ENCODE assay signal across 35 mouse cellular contexts in genomic region chr19:21183028-21183427, GRCm38 (mm10).
"Had no signal": no experiment of that assay in that cellular context is flagged by ENCODE, and none has a peak within 500 bp of the region (broad histone marks: within the 10 kb centered on the region; RNA-seq: fewer than 3 reads in every experiment).

No protein-coding gene starts in this region.

- H3K9ac ChIP-seq: heart, embryonic 12.5 days; heart, embryonic 13.5 days; heart, embryonic 15.5 days; hindbrain, embryonic 12.5 days; hindbrain, embryonic 13.5 days; hindbrain, embryonic 14.5 days; hindbrain, embryonic 15.5 days; kidney, embryonic 15.5 days had no signal

- H3K27me3 ChIP-seq: heart, embryonic 12.5 days; heart, embryonic 13.5 days; heart, embryonic 15.5 days; hindbrain, embryonic 12.5 days; hindbrain, embryonic 13.5 days; hindbrain, embryonic 15.5 days; kidney, embryonic 15.5 days had no signal

- ATAC-seq: hindbrain, embryonic 16.5 days; hindbrain, postnatal 0 days; inflammation-experienced regulatory T-cells, adult 6 months; intestine, embryonic 16.5 days; intestine, postnatal 0 days had no signal

- H3K4me1 ChIP-seq: heart, embryonic 10.5 days; heart, embryonic 12.5 days; heart, embryonic 13.5 days; heart, embryonic 15.5 days; hindbrain, embryonic 12.5 days; hindbrain, embryonic 13.5 days; hindbrain, embryonic 15.5 days; kidney, embryonic 15.5 days had no signal

- H3K36me3 ChIP-seq: heart, embryonic 10.5 days; heart, embryonic 12.5 days; heart, embryonic 13.5 days; heart, embryonic 15.5 days; hindbrain, embryonic 10.5 days; hindbrain, embryonic 12.5 days; hindbrain, embryonic 13.5 days; hindbrain, embryonic 15.5 days; kidney, embryonic 15.5 days had no signal

- H3K27ac ChIP-seq: heart, adult 2 months; heart, embryonic 10.5 days; heart, embryonic 13.5 days; heart, embryonic 15.5 days; hindbrain, embryonic 10.5 days; hindbrain, embryonic 12.5 days; hindbrain, embryonic 13.5 days; hindbrain, embryonic 14.5 days; hindbrain, embryonic 15.5 days; hindbrain, postnatal 0 days; kidney, embryonic 15.5 days; kidney, postnatal 0 days; layer of hippocampus, adult 2 months had no signal

- H3K4me2 ChIP-seq: heart, embryonic 11.5 days; heart, embryonic 12.5 days; heart, embryonic 13.5 days; heart, embryonic 15.5 days; hindbrain, embryonic 12.5 days; hindbrain, embryonic 13.5 days; hindbrain, embryonic 14.5 days; hindbrain, embryonic 15.5 days; kidney, embryonic 15.5 days had no signal

- H3K4me3 ChIP-seq: heart, adult 2 months; heart, embryonic 10.5 days; heart, embryonic 12.5 days; heart, embryonic 13.5 days; heart, embryonic 15.5 days; hindbrain, embryonic 10.5 days; hindbrain, embryonic 12.5 days; hindbrain, embryonic 13.5 days; hindbrain, embryonic 15.5 days; kidney, embryonic 15.5 days; layer of hippocampus, adult 2 months had no signal

- H3K9me3 ChIP-seq: heart, embryonic 10.5 days; heart, embryonic 13.5 days; heart, embryonic 15.5 days; hindbrain, embryonic 10.5 days; hindbrain, embryonic 12.5 days; hindbrain, embryonic 13.5 days; hindbrain, embryonic 15.5 days; kidney, embryonic 15.5 days had no signal

- DNase-seq: heart, adult 2 months; heart, postnatal 10 days; heart, postnatal 14 days; heart, postnatal 36 days; heart, postnatal 4 days; kidney, adult 11 months; kidney, adult 18-20 months; kidney, adult 2 months; kidney, adult 8-10 months; kidney, adult 9 months; kidney, postnatal 10 days; kidney, postnatal 14 days; kidney, postnatal 25 days; kidney, postnatal 36 days; kidney, postnatal 4 days; layer of hippocampus, adult 9-11 months; layer of hippocampus, postnatal 36 days had no signal
